Mouse (Mus musculus): ENCODE measurements around the gene Ppm1h. TPM values are rescaled to one million over a fixed set of nuclear protein-coding genes. Genes with fewer than 3 reads are reported as not detected.

The Ppm1h gene
- total and polyA plus RNA-seq, 2 experiments from 2014 or later = 50.3 to 60.2 TPM

- H3K27ac ChIP-seq = peak overlapping the region; percentile 66
- TF ChIP-seq CTCF (IDR thresholded peaks at IDR 0.05; ENCODE audit: low read depth) = peak; percentile 42
- peak overlapping the region; percentile 37; the same call in 1 of the 2 replicates for H3K9ac ChIP-seq (replicated peaks; ENCODE audit: low read length)
- H3K27me3 ChIP-seq (ENCODE audit: insufficient read depth, low read length) = no peaks in the 10 kb centered on the region
- peak overlapping the region; percentile 40 for H3K4me2 ChIP-seq (ENCODE audit: low read depth, low read length)
- 6% methylated on average over 21 of the region's 21 CpGs for WGBS
- DNase-seq (ENCODE audit: low spot score) (peak; percentile 31), ATAC-seq (no peak)
- peaks cover 4% of the 10 kb centered on the region for H3K4me1 ChIP-seq (ENCODE audit: insufficient read depth, low read length)
- 0 out of 2 replicates have a peak overlapping the region, but pooled peaks have one; percentile 11 for H3K4me3 ChIP-seq (ENCODE audit: low read length)
- H3K9me3 ChIP-seq (ENCODE audit: low read length) = no peaks in the 10 kb centered on the region
- no peaks in the 10 kb centered on the region for H3K36me3 ChIP-seq (ENCODE audit: insufficient read depth, low read length)
Measured at GRCm38 (mm10) chr10:122792021-122792966, 113.7 kb downstream of the Ppm1h start.

GRCm38 (mm10) chr10:122793193-122793592 is 114.6 kb downstream of the Ppm1h start:
- Histone ChIP-seq H3K27me3 (ENCODE audit: insufficient read depth, low read length) (no peaks in the 10 kb centered on the region), H3K27ac (peak overlapping the region; percentile 1; the same call in 1 of the 2 replicates), H3K9me3 (ENCODE audit: low read length) (no peaks in the 10 kb centered on the region), H3K4me1 (ENCODE audit: insufficient read depth, low read length) (peaks cover 4% of the 10 kb centered on the region), H3K4me3 (ENCODE audit: low read length) (no peak overlapping the region), H3K4me2 (ENCODE audit: low read depth, low read length) (no peak overlapping the region), H3K9ac (replicated peaks; ENCODE audit: low read length) (no peak overlapping the region), H3K36me3 (ENCODE audit: insufficient read depth, low read length) (no peaks in the 10 kb centered on the region)
- TF ChIP-seq CTCF (IDR thresholded peaks at IDR 0.05; ENCODE audit: low read depth) = no peak
- 28% methylated on average over 11 of the region's 11 CpGs for WGBS
- no peak for DNase-seq (ENCODE audit: low spot score)
- ATAC-seq = no peak

- H3K4me3 ChIP-seq (ENCODE audit: low read length) = no peak overlapping the region
- H3K27me3 ChIP-seq (ENCODE audit: insufficient read depth, low read length) = no peaks in the 10 kb centered on the region
- no peaks in the 10 kb centered on the region for H3K36me3 ChIP-seq (ENCODE audit: insufficient read depth, low read length)
- DNase-seq (ENCODE audit: low spot score) (peak; percentile 86), ATAC-seq (peak; percentile 74)
- WGBS = 27% methylated on average over 20 of the region's 20 CpGs
- H3K9ac ChIP-seq (replicated peaks; ENCODE audit: low read length) = no peak overlapping the region
- H3K4me2 ChIP-seq (ENCODE audit: low read depth, low read length) = peak overlapping the region; percentile 18; the same call in 1 of the 2 replicates
- peak overlapping the region; percentile 41; the same call in 1 of the 2 replicates for H3K27ac ChIP-seq
- TF ChIP-seq CTCF (IDR thresholded peaks at IDR 0.05; ENCODE audit: low read depth) = peak; percentile 88
- H3K4me1 ChIP-seq (ENCODE audit: insufficient read depth, low read length) = peaks cover 4% of the 10 kb centered on the region
- H3K9me3 ChIP-seq (ENCODE audit: low read length) = no peaks in the 10 kb centered on the region
Measured at GRCm38 (mm10) chr10:122794187-122794850, 115.8 kb downstream of the Ppm1h start.

GRCm38 (mm10) chr10:122797955-122798354 is 119.4 kb downstream of the Ppm1h start:
- H3K9ac ChIP-seq (replicated peaks; ENCODE audit: low read length) = no peak overlapping the region
- H3K4me1 ChIP-seq (ENCODE audit: insufficient read depth, low read length) = 0 out of 2 replicates have a peak, but pooled peaks cover 3% of the 10 kb centered on the region
- no peak overlapping the region for H3K4me2 ChIP-seq (ENCODE audit: low read depth, low read length)
- ATAC-seq = no peak
- 86% methylated on average over 6 of the region's 6 CpGs for WGBS
- DNase-seq (ENCODE audit: low spot score) = no peak
- H3K4me3 ChIP-seq (ENCODE audit: low read length) = no peak overlapping the region
- H3K36me3 ChIP-seq (ENCODE audit: insufficient read depth, low read length) = no peaks in the 10 kb centered on the region
- no peaks in the 10 kb centered on the region for H3K27me3 ChIP-seq (ENCODE audit: insufficient read depth, low read length)
- no peaks in the 10 kb centered on the region for H3K9me3 ChIP-seq (ENCODE audit: low read length)
- no peak overlapping the region for H3K27ac ChIP-seq
- TF ChIP-seq CTCF (IDR thresholded peaks at IDR 0.05; ENCODE audit: low read depth) = peak; percentile 57

- no peaks in the 10 kb centered on the region for H3K27me3 ChIP-seq (ENCODE audit: insufficient read depth, low read length)
- 84% methylated on average over 19 of the region's 19 CpGs for WGBS
Measured at GRCm38 (mm10) chr10:122800003-122800731, 121.6 kb downstream of the Ppm1h start.

GRCm38 (mm10) chr10:122800732-122801110 is 122.2 kb downstream of the Ppm1h start:
- no peaks in the 10 kb centered on the region for H3K27me3 ChIP-seq (ENCODE audit: insufficient read depth, low read length)
- WGBS = 87% methylated on average over 4 of the region's 4 CpGs

More at GRCm38 (mm10) chr10:122800003-122800731, 121.6 kb downstream of the Ppm1h start:
- H3K4me1 ChIP-seq (ENCODE audit: insufficient read depth, low read length) = 0 out of 2 replicates have a peak, but pooled peaks cover 3% of the 10 kb centered on the region
- no peak overlapping the region for H3K27ac ChIP-seq
- H3K9me3 ChIP-seq (ENCODE audit: low read length) = no peaks in the 10 kb centered on the region
- H3K36me3 ChIP-seq (ENCODE audit: insufficient read depth, low read length) = no peaks in the 10 kb centered on the region
- no peak for ATAC-seq
- no peak overlapping the region for H3K9ac ChIP-seq (replicated peaks; ENCODE audit: low read length)
- no peak for DNase-seq (ENCODE audit: low spot score)
- TF ChIP-seq CTCF (IDR thresholded peaks at IDR 0.05; ENCODE audit: low read depth) = no peak
- H3K4me3 ChIP-seq (ENCODE audit: low read length) = no peak overlapping the region
- H3K4me2 ChIP-seq (ENCODE audit: low read depth, low read length) = no peak overlapping the region

More at GRCm38 (mm10) chr10:122800732-122801110, 122.2 kb downstream of the Ppm1h start:
- no peak overlapping the region for H3K4me3 ChIP-seq (ENCODE audit: low read length)
- TF ChIP-seq CTCF (IDR thresholded peaks at IDR 0.05; ENCODE audit: low read depth) = no peak
- H3K27ac ChIP-seq = no peak overlapping the region
- DNase-seq (ENCODE audit: low spot score) = no peak
- H3K4me2 ChIP-seq (ENCODE audit: low read depth, low read length) = no peak overlapping the region
- no peaks in the 10 kb centered on the region for H3K36me3 ChIP-seq (ENCODE audit: insufficient read depth, low read length)
- ATAC-seq = no peak
- no peak overlapping the region for H3K9ac ChIP-seq (replicated peaks; ENCODE audit: low read length)
- H3K4me1 ChIP-seq (ENCODE audit: insufficient read depth, low read length) = 0 out of 2 replicates have a peak, but pooled peaks cover 3% of the 10 kb centered on the region
- H3K9me3 ChIP-seq (ENCODE audit: low read length) = no peaks in the 10 kb centered on the region

All from hindbrain, postnatal 0 days (tissue).